Mouse (Mus musculus): ENCODE measurements around the gene Erich4. TPM values are rescaled to one million over a fixed set of nuclear protein-coding genes. Genes with fewer than 3 reads are reported as not detected.

Erich4 gene
- total RNA-seq, 2 experiments from 2014 or later: 0.39 TPM; not detected in 1

DNA sequence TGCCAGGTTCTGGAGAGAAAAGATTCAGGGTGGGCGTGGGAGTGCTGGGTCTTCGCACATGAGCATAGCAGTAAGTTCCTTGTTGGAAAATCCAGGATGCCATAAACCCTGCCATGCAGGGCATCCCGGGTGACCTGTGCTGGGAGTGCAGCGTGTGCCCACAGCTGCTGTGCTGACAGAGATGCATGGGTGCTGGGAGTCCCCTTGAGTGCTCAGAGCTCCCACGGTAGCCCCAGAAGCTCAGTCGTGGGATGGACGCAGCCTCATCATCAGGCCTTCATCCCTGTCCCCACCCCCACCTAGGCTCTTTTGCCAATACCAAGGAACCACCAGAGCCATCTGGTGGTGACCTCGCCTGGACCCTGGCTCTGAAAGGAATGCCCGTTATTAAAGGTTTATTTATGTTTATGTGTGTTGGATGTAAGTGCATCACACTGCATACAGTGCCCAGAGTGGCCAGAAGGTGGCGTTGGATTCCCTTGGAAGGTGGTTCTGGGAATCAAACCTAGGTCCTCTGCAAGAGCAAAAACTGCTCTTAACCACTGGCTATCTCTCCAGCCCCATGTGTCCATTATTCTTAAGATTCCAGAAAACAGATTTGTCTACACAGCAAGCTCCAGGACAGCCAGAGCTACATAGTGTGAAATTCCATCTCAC, 10.0 kb upstream of the Erich4 start:
- peak in 1 of 2 experiments; percentile 39 for DNase-seq (ENCODE audit: extremely low spot score in 1 of 2, low spot score in 1 of 2)

DNA sequence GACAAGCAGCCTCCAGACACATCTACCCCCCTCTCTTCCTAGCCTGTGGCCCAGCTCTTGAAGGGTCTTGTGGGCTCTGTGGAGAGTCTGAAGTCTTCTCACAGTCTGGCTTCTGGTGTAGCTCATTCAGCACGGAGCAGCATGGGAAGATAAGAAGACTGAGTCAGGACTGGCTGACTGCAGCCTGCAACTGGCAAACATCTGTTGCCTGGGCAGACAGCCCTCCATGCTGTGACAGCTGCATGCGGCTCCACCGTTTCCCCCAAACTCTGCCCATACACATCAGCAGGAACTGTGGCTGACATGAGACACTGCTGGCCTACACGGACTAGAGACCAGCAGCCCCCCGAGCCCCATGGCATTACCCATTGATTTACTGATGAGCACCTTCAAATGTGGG, 9.2 kb upstream of the Erich4 start:
- DNase-seq (ENCODE audit: extremely low spot score in 1 of 2, low spot score in 1 of 2): no peak

DNA sequence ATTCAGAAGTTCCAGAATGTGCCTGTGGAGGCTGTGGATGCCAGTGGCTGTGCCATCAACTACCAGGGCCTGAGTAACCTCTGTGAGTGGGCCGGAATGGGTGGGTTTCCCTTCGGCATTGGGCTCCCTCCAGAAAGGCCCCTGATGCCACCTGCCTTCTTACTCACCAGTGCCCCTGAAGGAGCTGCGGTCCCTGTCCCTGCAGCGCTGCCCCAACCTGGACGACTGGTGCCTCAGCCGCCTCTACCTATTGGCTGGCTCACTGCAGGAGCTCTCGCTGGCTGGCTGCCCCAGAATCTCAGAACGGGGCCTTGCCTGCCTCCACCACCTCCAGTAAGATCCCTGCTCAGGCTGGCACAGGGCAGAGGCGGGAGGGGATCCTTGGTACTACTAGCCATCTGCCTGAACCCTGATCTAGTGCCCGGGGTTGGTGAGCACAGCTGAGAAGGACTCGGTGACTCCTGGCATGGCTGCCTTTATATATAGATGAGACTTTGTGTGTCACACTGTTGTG, 8.2 kb upstream of the Erich4 start:
- no peak for DNase-seq (ENCODE audit: extremely low spot score in 1 of 2, low spot score in 1 of 2)

DNA sequence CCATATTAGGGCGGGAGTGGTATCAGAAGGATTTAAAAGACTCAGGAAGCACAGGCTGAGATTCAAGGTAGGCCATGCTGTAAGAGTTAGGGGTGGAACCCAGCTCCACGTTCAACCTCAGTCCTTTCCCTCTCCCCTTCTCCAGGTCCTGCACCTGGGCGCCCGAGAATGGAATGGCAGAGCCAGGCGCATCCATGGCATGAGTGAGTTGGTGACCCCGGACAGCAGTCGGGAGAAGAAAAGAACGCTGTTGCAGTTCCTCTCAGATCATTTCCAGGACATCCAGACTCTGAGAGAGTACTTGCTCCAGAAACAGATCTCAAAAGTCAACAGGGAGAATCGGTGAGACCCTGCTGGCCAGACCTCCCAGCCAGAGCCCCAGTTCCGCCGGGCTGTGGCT, 5.1 kb upstream of the Erich4 start:
- DNase-seq (ENCODE audit: extremely low spot score in 1 of 2, low spot score in 1 of 2): no peak

DNA sequence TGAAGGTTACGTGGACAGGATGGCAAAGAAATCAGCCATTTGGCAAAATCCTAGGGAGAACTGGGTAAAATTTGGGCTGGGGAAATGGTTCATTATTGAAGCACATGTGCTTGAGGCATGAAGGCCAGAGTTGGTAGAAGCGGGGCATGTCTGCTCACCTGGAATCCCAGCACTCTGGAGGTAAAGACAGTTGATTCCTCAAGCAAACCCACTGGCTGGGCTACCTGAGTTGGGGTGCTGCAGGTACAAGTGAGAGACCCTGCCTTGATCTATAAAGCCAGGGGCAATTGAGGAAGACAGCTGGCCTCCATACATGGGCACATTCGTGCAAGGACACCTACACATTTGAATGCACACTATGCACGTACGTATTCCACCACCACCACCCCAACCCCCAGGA, 4.4 kb upstream of the Erich4 start:
- no peak for DNase-seq (ENCODE audit: extremely low spot score in 1 of 2, low spot score in 1 of 2)

DNA sequence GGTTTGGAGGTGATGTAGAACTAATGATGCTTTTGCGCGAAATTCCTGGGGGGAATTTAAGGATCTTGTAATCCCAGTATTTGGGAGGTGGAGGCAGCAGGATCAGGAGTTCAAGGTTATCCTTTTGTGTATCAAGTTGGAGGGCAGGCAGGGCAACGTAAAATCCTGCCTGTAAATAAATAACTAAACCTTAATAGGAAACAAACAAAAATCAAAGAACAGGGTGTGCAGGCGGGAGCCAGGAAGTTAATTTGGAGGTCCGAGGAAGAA, 4.0 kb upstream of the Erich4 start:
- DNase-seq (ENCODE audit: extremely low spot score in 1 of 2, low spot score in 1 of 2): no peak

- DNase-seq (ENCODE audit: extremely low spot score in 1 of 2, low spot score in 1 of 2): peak; percentile 82 to 86
These were observed 3.4 kb upstream of the Erich4 start, which contains the start of gene Dmac2 for GRCm38 (mm10) chr7:25618865-25619721. TSS of gene Dmac2 (plus strand) at chr7:25619414.

DNA sequence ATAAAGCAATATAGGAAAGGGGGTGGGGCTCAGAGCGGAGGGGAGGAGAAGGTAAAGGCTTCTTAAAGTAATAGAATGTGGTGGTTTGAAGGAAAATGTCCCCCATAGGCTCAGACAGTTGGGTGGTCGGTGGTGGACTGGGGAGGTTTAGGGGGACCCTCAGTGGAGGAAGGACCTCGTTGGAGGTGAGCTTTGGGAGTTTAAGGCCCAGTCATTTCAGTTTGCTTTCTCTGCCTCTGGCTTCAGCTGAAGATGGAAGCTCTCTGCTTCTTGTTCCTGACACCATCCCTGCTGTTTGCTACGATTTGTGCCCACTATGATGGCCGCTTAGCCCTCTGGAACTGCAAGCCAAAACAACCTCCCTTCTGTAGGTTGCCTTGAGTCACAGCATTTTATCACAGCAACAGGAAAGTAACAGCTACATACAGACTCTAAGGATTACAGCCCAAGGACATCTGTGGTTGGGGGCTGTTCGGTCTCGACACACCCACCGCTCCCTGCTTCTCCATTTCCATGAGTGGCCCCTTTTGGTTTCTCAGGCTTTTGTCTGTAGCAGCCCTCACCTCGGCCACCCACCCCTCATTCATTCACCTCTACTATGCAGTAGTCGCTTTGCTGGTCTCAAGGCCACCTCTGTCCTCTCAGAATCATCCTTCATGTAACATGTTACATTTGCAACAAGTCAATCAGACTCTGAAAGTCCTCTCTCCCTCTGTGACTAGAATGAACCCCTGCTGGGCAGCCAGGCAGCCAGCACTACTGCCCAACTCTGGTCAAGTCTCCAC, 1.9 kb upstream of the Erich4 start:
- DNase-seq (ENCODE audit: extremely low spot score in 1 of 2, low spot score in 1 of 2): no peak

DNA sequence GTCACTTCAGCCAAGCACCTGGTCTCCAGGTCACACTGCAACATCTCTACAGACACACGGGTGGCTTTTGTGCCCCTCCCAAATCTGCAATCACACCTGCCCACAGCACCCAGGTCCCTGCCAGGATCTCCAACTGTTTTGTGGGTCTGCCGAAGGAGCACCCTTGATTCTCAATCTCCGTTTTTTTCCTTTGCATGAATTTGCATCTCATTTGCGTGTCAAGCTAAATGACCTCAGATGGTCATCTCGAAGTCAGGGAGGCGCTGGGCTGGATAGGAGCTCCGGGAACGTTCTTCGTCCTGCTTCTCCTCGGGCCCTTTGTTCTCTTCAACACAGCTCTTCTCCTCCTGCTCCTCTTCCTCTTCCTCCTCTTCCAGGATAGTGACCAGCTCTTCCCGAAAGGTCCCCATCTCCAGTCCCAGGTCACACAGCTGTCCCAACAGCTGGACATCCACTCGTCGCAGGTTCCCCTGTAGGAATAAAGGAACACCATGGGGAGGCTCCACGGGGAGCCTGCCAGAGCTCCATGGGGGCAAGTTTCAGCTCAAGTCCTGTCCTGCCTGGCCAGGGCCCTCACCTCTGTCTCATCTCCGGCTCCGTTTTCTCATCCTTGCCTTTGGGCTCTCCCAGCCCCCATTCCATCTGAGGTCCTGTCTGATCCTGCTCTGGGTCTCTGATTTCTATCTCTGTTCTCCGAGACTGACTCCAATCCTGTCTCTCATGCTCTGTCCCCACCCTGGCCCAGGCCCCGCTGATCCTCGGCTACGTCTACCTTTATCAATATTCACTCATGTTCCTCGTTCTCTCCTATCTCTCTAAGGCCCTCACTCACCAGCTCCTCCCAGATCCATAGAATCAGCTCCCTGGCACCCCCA, 624 bp downstream of the Erich4 start:
- DNase-seq (ENCODE audit: extremely low spot score in 1 of 2, low spot score in 1 of 2): no peak

DNA sequence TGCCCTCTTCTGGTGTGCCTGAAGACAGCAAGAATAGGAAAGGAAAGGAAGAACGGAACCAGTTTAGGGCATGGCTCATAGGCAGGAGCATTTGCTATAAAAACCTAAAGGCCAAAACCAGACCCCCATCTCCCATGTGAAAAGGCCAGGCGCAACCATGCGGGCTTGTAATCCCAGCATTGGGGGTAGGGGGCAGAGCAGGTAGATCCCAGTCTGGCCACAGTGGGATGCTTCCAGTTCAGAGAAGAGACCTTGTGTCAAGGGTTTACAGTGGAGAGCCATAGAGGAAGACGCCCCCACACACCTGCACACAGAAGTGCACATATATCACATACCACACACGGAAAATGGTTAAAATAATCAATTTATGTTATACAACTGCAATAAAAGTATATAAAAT, 1.6 kb downstream of the Erich4 start:
- no peak for DNase-seq (ENCODE audit: extremely low spot score in 1 of 2, low spot score in 1 of 2)

DNA sequence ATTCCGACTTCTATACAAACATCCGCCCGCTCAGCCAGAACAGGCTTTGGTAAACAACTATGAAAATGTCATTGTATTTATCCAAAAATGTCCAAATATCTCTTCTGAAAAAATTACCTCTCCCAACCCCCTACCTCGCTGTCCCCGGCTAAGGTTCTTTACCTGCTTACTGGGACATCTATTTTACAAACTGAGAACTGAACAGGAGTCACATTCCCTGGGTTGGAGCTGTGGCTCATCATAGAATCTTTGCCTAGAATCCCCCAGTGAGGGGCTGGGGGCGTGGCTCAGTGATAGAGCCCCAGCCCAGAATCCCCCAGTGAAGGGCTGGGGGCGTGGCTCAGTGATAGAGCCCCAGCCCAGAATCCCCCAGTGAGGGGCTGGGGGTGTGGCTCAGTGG, 4.2 kb downstream of the Erich4 start:
- DNase-seq (ENCODE audit: extremely low spot score in 1 of 2, low spot score in 1 of 2): no peak

DNA sequence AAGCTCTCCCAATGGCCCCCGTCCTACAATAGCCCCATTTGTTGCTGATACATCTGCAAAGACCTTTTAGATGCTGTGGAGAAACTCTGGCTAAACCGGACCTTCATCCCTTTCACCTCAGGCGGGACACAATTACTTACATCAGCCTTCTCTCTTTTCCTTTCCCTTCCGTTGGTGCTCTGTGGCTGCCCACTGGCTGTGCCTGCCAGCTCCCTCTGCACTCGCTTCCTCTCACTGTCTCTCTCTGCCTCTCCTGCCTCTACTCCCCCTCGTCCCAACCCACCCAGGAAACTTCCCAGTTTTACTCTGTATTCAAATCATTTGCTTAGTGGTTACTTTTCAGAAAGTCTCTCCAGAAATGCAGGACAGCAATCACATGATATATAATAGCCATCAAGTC, 5.6 kb downstream of the Erich4 start:
- DNase-seq (ENCODE audit: extremely low spot score in 1 of 2, low spot score in 1 of 2): no peak

- DNase-seq (ENCODE audit: extremely low spot score in 1 of 2, low spot score in 1 of 2): no peak
These were observed 8.5 kb downstream of the Erich4 start for GRCm38 (mm10) chr7:25607196-25607595.

GRCm38 (mm10) chr7:25606625-25607063, 9.0 kb downstream of the Erich4 start:
- DNase-seq (ENCODE audit: extremely low spot score in 1 of 2, low spot score in 1 of 2): no peak

- no peak for DNase-seq (ENCODE audit: extremely low spot score in 1 of 2, low spot score in 1 of 2)
These were observed 14.3 kb downstream of the Erich4 start for GRCm38 (mm10) chr7:25601346-25601745.

DNA sequence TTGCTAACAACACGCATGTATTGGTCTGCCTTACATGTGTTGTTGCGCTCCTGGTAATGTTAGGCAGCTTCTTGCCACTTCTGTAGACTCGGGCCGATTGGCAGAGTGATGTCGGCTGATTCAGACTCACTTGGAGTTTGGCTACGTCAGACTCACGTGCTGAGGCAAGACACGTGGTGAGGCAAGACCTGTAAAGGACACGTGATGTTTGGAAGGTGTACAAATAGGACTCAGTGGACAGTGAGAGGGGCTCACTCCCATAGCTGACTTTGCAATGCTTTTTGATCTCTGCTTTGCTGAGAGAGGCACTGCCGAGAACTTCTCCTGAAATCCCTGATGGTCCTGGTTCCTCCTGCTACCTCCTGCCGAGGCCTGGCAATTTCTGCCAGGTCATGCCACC, 15.0 kb downstream of the Erich4 start:
- no peak for DNase-seq (ENCODE audit: extremely low spot score in 1 of 2, low spot score in 1 of 2)

DNA sequence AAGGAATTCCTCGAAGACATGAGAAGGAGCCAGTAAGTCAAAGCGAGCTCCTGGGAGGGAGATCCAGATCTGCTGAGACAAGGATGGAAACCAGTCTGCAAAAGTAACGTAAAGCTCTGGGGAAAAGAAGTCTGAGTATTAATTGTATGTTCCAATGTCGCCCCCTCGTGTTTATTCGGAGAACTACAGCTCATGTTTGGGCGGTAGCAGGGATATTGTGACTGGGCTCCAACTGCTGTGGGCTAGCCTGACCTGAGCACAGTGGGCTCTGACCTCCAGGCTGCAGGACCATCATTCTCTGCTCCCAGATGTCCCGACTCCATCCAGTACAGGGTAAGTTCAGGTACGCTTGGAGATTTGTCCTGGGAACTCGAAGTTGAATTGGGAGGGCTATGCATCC, 16.0 kb downstream of the Erich4 start:
- DNase-seq (ENCODE audit: extremely low spot score in 1 of 2, low spot score in 1 of 2): peak; percentile 75 to 89

DNA sequence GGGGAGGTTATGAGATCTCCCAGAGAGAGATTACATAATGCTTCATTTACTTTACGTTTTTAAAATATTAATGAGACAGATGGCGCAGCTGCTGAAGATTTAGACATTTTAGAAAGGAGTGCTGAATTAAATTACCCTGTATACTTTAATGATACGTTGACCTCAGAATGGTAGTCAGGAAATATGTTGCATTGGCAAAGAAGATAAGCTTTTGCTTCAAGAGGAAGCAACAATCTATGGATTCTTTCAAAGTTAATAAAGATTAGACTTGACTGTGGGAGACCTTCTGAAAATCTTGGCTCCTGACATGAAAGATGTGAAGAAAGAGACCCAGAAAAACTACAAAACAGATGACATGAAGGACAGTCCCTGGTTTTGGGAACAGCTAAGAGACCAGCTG, 21.8 kb downstream of the Erich4 start:
- no peak for DNase-seq (ENCODE audit: extremely low spot score in 1 of 2, low spot score in 1 of 2)

DNA sequence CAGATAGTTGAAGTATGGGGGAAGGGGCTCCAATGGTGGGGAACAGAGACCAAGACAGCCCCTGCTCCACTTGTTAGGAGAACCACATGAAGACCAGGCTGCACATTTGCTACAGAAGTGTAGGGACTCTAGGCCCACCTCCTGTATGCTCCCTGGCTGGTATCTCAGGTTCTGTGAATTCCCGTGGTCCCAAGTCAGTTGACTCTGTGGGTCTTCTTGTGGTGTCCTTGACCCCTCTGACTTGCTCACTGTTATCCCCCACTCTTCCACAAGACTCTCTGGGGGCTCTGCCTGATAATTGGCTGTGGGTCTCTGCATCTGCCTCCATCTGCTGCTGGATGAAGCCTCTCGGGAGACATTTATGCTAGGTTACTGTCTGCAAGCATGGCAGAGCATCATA, 24.5 kb downstream of the Erich4 start:
- DNase-seq (ENCODE audit: extremely low spot score in 1 of 2, low spot score in 1 of 2): no peak
